Mouse (Mus musculus): ENCODE measurements around the gene Olig2. TPM values are rescaled to one million over a fixed set of nuclear protein-coding genes. Genes with fewer than 3 reads are reported as not detected.
A peak's percentile ranks its signal among the peaks of the same experiment; 100 is the strongest.
"Not testable (repeated sequence)": the region's sequence is repeated elsewhere in the genome, so short reads cannot be mapped to it uniquely, and the experiment has no call there.

Gene Olig2
- polyA plus RNA-seq, 1 experiment from 2014 or later: not detected

DNA sequence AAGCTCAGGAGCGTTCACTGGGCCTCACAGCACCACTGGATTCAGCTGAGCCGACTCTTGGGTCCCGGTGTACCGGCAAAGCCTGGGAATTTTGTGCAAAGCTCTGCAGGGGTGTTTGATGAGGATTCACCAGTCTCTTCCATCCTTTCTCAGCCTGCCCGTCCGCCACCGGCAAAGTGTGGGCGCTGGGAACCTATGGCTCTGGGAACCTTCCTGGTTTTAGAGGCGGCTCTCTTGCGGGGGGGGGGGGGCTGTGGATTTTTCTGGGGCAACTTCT is 3.8 kb downstream of the Olig2 start:
- ATAC-seq (ENCODE audit: insufficient number of reproducible peaks, low FRiP score, low TSS enrichment, low read depth): no peak

DNA sequence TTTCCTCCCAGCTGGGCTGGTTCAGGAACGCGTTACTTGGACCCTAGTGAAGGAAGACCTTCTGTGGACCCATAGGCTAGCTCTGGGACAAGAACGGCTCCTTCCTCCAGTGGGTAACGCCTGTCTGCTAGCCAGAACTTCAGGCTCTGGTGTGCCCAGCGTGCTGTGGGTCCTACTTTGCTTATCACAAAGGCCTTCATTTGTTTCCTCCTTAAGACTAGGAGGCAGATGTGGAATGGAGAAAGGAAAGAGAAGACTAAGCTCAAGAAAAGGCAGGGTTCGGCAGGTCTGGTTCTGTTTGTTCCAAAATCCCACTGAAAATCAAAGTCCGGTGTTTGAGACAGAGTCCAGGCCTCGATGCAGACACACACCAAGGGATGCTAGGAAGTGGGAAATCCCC is 4.4 kb downstream of the Olig2 start:
- Histone ChIP-seq H3K27me3 (ENCODE audit: control insufficient read depth, insufficient read depth, low read length) (peaks cover 99% of the 10 kb centered on the region), H3K4me2 (ENCODE audit: low read depth, severe bottlenecking) (no peak overlapping the region), H3K4me1 (ENCODE audit: control insufficient read depth, insufficient read depth, low read length) (peaks cover 6% of the 10 kb centered on the region; the same call in 1 of the 2 replicates), H3K36me3 (ENCODE audit: control insufficient read depth, insufficient read depth, low read length) (no peaks in the 10 kb centered on the region), H3K9me3 (ENCODE audit: control insufficient read depth, low read length) (no peaks in the 10 kb centered on the region), H3K4me3 (ENCODE audit: low read depth, low read length) (no peak overlapping the region), H3K9ac (ENCODE audit: low read length) (no peak overlapping the region), H3K27ac (replicated peaks; ENCODE audit: low read depth, low read length) (no peak overlapping the region)
- ATAC-seq (ENCODE audit: insufficient number of reproducible peaks, low FRiP score, low TSS enrichment, low read depth): no peak
- peak; percentile 41 for DNase-seq (ENCODE audit: low spot score)
- 12% methylated on average over 8 of the region's 8 CpGs for WGBS

More for the DNA sequence above, 3.8 kb downstream of the Olig2 start:
- no peaks in the 10 kb centered on the region for H3K9me3 ChIP-seq (ENCODE audit: control insufficient read depth, low read length)
- DNase-seq (ENCODE audit: low spot score): peak; percentile 58
- no peak overlapping the region for H3K9ac ChIP-seq (ENCODE audit: low read length)
- peaks cover 99% of the 10 kb centered on the region for H3K27me3 ChIP-seq (ENCODE audit: control insufficient read depth, insufficient read depth, low read length)
- no peak overlapping the region for H3K4me3 ChIP-seq (ENCODE audit: low read depth, low read length)
- H3K4me2 ChIP-seq (ENCODE audit: low read depth, severe bottlenecking): no peak overlapping the region
- no peaks in the 10 kb centered on the region for H3K36me3 ChIP-seq (ENCODE audit: control insufficient read depth, insufficient read depth, low read length)
- no peak overlapping the region for H3K27ac ChIP-seq (replicated peaks; ENCODE audit: low read depth, low read length)
- peaks cover 6% of the 10 kb centered on the region; the same call in 1 of the 2 replicates for H3K4me1 ChIP-seq (ENCODE audit: control insufficient read depth, insufficient read depth, low read length)
- under 1% methylated on average over 10 of the region's 10 CpGs for WGBS

DNA sequence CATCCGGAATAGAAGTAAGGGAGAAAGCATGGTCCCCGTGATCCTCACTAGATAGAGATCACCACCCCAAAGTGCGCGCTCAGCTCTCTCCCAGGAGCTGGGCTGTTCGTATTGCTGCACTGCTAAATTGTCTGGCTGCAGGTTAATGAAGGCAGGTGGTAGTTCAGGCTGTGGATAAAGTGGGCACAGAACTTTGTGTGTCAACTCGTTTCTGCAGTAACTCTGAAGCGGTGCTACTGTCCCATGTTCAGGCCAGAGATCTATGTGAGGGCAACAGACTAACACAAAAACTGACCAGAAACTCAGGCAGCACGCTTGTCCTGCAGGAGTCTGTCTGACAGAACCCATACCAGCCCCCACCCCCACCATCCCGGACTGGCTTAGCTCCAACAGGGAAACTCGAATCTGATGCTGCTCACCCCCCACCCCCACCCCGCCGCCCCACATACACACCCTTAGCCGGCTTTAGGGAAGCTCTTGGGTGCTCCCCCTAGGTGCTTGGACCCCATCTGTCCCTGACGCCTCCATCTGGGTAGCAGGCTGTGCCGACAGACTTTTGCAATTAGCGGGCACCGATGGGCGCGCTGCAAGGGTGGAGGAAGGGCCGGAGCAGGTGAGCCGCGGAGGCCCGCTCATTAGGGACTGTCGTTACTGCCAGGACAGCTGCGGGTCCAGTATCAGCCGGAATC is 6.7 kb downstream of the Olig2 start:
- Histone ChIP-seq H3K4me2 (ENCODE audit: low read depth, severe bottlenecking) (no peak overlapping the region), H3K36me3 (ENCODE audit: control insufficient read depth, insufficient read depth, low read length) (no peaks in the 10 kb centered on the region), H3K4me1 (ENCODE audit: control insufficient read depth, insufficient read depth, low read length) (peaks cover 6% of the 10 kb centered on the region; the same call in 1 of the 2 replicates), H3K9me3 (ENCODE audit: control insufficient read depth, low read length) (no peaks in the 10 kb centered on the region), H3K4me3 (ENCODE audit: low read depth, low read length) (0 out of 2 replicates have a peak overlapping the region, but pooled peaks have one; percentile 1), H3K27ac (replicated peaks; ENCODE audit: low read depth, low read length) (no peak overlapping the region), H3K27me3 (ENCODE audit: control insufficient read depth, insufficient read depth, low read length) (peaks cover 95% of the 10 kb centered on the region), H3K9ac (ENCODE audit: low read length) (no peak overlapping the region)
- DNase-seq (ENCODE audit: low spot score) (peak; percentile 34), ATAC-seq (ENCODE audit: insufficient number of reproducible peaks, low FRiP score, low TSS enrichment, low read depth) (no peak)
- WGBS: 3% methylated on average over 26 of the region's 26 CpGs

DNA sequence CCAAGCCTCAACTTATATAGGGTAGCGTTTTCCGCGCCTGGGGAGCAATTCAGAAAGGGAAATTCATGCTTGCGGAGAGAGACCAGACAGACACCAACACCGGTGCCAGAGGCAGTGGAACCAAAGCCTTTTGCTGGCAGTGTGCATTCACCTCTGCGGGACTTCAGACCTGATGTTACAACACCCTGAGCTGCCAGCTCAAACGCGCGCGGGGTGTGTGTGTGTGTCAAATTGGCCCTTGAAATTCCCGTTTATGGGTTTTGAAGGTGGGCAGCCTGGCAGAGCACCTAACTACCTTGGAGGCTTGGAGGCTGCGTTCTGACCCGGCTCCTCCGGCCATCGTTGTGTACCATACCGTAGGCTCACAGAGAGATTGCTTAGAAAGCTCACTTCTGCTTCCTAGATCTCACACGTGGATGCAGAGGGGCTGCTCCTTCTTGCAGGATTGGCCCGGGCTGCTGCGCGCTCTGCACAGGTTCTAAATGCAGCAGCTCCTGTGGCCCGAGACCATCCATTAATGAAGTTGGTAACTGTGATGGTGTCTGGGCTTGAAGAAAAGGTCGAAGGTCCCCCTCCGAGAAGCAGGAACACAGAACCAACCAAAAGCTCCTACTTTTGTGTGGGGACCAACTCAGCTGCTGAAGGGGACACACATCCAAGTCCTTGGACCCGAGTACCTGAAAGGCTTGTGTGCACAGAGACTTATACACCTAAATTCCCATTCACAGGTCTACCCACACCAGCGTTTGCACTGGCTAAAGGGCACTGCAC is 7.4 kb downstream of the Olig2 start:
- Histone ChIP-seq H3K4me3 (ENCODE audit: low read depth, low read length) (0 out of 2 replicates have a peak overlapping the region, but pooled peaks have one; percentile 1), H3K9ac (ENCODE audit: low read length) (no peak overlapping the region), H3K27ac (replicated peaks; ENCODE audit: low read depth, low read length) (no peak overlapping the region), H3K27me3 (ENCODE audit: control insufficient read depth, insufficient read depth, low read length) (peaks cover 91% of the 10 kb centered on the region), H3K4me1 (ENCODE audit: control insufficient read depth, insufficient read depth, low read length) (peaks cover 6% of the 10 kb centered on the region; the same call in 1 of the 2 replicates), H3K36me3 (ENCODE audit: control insufficient read depth, insufficient read depth, low read length) (no peaks in the 10 kb centered on the region), H3K4me2 (ENCODE audit: low read depth, severe bottlenecking) (no peak overlapping the region), H3K9me3 (ENCODE audit: control insufficient read depth, low read length) (no peaks in the 10 kb centered on the region)
- ATAC-seq (ENCODE audit: insufficient number of reproducible peaks, low FRiP score, low TSS enrichment, low read depth) (no peak), DNase-seq (ENCODE audit: low spot score) (peak; percentile 44)
- 3% methylated on average over 25 of the region's 25 CpGs for WGBS

DNA sequence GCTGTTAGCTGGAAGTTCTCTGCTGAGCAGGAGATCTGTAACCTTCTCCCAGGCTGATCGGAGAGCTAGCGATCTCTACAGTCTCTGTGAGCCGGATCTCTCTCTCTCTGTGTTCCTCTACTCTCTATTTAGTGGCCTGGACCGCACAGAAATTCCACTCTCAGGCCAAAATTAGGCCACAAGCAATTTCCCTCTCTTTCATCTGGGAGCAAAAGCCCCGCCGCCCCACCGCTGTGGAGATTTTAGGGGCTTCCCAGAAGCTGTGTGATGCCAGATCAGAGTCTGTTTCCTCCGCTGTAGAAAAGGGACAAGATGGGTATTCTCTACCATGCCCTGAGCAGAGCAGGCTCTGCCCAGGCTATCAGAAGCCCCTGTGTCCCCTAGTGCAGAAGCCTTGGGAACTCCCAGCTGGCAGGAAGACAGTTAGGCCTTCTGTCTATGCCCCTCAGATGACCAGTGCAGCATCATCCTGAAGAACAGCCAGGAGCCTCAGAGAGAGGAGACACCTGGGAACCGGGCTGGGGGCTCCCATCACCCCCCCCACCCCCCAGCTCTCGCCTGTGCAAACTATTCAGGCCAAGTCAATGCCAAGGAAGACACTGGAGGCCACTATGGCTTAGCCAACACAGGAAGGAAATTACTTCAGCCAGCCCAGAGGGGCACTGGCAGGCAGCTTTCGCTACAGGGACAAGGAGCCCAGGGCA is 8.1 kb downstream of the Olig2 start:
- WGBS: 16% methylated on average over 11 of the region's 11 CpGs
- ATAC-seq (ENCODE audit: insufficient number of reproducible peaks, low FRiP score, low TSS enrichment, low read depth): no peak

DNA sequence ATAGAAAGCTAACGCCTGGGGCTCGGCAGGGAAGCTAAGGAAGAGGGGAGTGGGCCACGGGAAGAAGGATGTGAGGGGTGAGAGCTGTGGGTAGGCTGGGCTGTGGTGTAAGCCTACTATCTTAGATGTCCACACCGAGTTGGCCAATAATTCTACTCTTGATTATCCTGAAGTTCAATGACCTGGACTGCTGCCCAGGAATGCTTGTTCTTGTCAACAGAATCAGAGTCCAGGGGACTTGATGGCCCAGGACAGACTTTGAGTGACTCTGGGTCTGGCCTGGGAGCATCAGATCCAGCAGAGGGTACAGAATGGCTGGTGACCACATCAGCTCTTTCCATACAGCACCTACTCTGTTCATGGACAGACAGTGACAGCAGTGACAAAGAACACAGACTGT is 13.8 kb downstream of the Olig2 start:
- 64% methylated on average over 4 of the region's 4 CpGs for WGBS
- Histone ChIP-seq H3K9ac (ENCODE audit: low read length) (no peak overlapping the region), H3K4me2 (ENCODE audit: low read depth, severe bottlenecking) (no peak overlapping the region), H3K9me3 (ENCODE audit: control insufficient read depth, low read length) (no peaks in the 10 kb centered on the region), H3K27me3 (ENCODE audit: control insufficient read depth, insufficient read depth, low read length) (peaks cover 37% of the 10 kb centered on the region), H3K36me3 (ENCODE audit: control insufficient read depth, insufficient read depth, low read length) (no peaks in the 10 kb centered on the region), H3K27ac (replicated peaks; ENCODE audit: low read depth, low read length) (no peak overlapping the region), H3K4me3 (ENCODE audit: low read depth, low read length) (no peak overlapping the region), H3K4me1 (ENCODE audit: control insufficient read depth, insufficient read depth, low read length) (no peaks in the 10 kb centered on the region)
- ATAC-seq (ENCODE audit: insufficient number of reproducible peaks, low FRiP score, low TSS enrichment, low read depth) (no peak), DNase-seq (ENCODE audit: low spot score) (no peak)

More for the DNA sequence above, 8.1 kb downstream of the Olig2 start:
- Histone ChIP-seq H3K36me3 (ENCODE audit: control insufficient read depth, insufficient read depth, low read length) (no peaks in the 10 kb centered on the region), H3K27me3 (ENCODE audit: control insufficient read depth, insufficient read depth, low read length) (peaks cover 88% of the 10 kb centered on the region), H3K9me3 (ENCODE audit: control insufficient read depth, low read length) (no peaks in the 10 kb centered on the region), H3K4me2 (ENCODE audit: low read depth, severe bottlenecking) (no peak overlapping the region), H3K4me1 (ENCODE audit: control insufficient read depth, insufficient read depth, low read length) (peaks cover 6% of the 10 kb centered on the region; the same call in 1 of the 2 replicates), H3K27ac (replicated peaks; ENCODE audit: low read depth, low read length) (no peak overlapping the region), H3K9ac (ENCODE audit: low read length) (no peak overlapping the region), H3K4me3 (ENCODE audit: low read depth, low read length) (no peak overlapping the region)
- no peak for DNase-seq (ENCODE audit: low spot score)

DNA sequence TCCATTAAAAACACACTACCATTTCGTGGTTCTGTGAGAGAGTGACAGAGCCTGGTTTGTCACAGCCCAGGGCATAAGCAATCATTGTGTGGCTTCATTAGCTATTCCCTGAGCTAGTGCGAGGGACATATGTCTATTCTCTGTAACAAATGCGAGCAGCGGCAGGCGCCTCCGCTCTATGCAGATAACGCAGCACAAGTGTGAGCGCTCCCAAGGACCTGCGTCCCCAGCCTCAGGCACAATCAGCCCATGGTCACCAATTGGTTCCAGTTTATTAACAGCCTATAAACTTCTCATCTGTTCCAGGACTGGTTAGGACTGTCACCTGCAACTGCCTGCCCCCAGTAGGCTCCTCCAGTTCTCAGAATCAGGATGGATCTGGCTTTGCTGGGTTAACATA is 21.0 kb downstream of the Olig2 start:
- Histone ChIP-seq H3K4me1 (ENCODE audit: control insufficient read depth, insufficient read depth, low read length) (no peaks in the 10 kb centered on the region), H3K27ac (replicated peaks; ENCODE audit: low read depth, low read length) (no peak overlapping the region), H3K9ac (ENCODE audit: low read length) (no peak overlapping the region), H3K9me3 (ENCODE audit: control insufficient read depth, low read length) (no peaks in the 10 kb centered on the region), H3K27me3 (ENCODE audit: control insufficient read depth, insufficient read depth, low read length) (no peaks in the 10 kb centered on the region), H3K4me2 (ENCODE audit: low read depth, severe bottlenecking) (no peak overlapping the region), H3K4me3 (ENCODE audit: low read depth, low read length) (no peak overlapping the region), H3K36me3 (ENCODE audit: control insufficient read depth, insufficient read depth, low read length) (no peaks in the 10 kb centered on the region)
- 50% methylated on average over 9 of the region's 9 CpGs for WGBS
- DNase-seq (ENCODE audit: low spot score) (no peak), ATAC-seq (ENCODE audit: insufficient number of reproducible peaks, low FRiP score, low TSS enrichment, low read depth) (no peak)

DNA sequence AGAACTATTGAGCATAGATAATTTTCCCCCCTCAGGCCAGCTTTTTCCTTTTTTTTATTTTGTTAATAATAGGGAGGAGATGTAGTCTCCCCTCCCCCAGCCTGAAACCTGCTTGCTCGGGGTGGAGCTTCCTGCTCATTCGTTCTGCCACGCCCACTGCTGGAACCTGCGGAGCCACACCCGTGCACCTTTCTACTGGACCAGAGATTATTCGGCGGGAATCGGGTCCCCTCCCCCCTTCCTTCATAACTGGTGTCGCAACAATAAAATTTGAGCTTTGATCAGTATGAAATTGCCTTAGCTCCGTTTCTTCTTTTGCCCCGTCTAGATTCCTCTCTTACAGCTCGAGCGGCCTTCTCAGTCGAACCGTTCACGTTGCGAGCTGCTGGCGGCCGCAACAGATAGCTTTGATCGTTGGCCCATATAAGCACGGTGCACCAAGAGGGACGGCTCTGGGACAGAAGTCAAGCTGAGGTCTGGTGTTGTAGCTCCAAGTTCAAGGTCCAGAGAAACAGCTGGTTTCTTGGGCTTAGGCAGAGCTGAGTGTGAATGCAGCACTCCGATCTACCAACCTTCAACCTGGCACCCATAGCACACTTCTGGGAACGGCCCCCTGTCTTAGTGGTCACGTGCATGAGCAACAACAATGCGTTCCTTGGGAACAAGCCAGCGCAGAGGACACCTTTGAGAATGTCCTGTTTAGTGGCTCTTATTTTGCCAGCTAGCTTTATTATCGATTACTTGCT is 30.3 kb downstream of the Olig2 start:
- H3K27me3 ChIP-seq (ENCODE audit: control insufficient read depth, insufficient read depth, low read length): peaks cover 27% of the 10 kb centered on the region
- H3K4me3 ChIP-seq (ENCODE audit: low read depth, low read length); H3K9ac ChIP-seq (ENCODE audit: low read length); H3K36me3 ChIP-seq (ENCODE audit: control insufficient read depth, insufficient read depth, low read length); H3K4me1 ChIP-seq (ENCODE audit: control insufficient read depth, insufficient read depth, low read length); H3K4me2 ChIP-seq (ENCODE audit: low read depth, severe bottlenecking); DNase-seq (ENCODE audit: low spot score); ATAC-seq (ENCODE audit: insufficient number of reproducible peaks, low FRiP score, low TSS enrichment, low read depth); H3K9me3 ChIP-seq (ENCODE audit: control insufficient read depth, low read length); H3K27ac ChIP-seq (replicated peaks; ENCODE audit: low read depth, low read length): not testable (repeated sequence)
- WGBS: 13% methylated on average over 20 of the region's 28 CpGs

Measured in limb, embryonic 11.5 days (tissue).